Mouse (Mus musculus) MEL (cell line): Measurements from ENCODE around the gene Eps15.

ENCODE experiments used
- GABPA ChIP-seq: IDR thresholded peaks from 2 replicates; pipeline ENCODE4 v1.6.1; 2012; ENCODE audit warnings: low read depth, mild to moderate bottlenecking, inconsistent platforms, low read length, improper control_type of control experiment, moderate library complexity
- MAX ChIP-seq: IDR thresholded peaks from 2 replicates; pipeline ENCODE4 v1.6.1; 2011; ENCODE audit warnings: low read length, improper control_type of control experiment
- MEF2A ChIP-seq: IDR thresholded peaks from 2 replicates; pipeline ENCODE4 v1.6.1; 2014; ENCODE audit warnings: low read depth, mild to moderate bottlenecking, inconsistent platforms, low read length, improper control_type of control experiment; ENCODE audit not compliant: poor library complexity, insufficient replicate concordance, severe bottlenecking; ENCODE audit errors: extremely low read depth
- MYB ChIP-seq: IDR thresholded peaks from 2 replicates; pipeline ENCODE4 v1.6.1; 2011; ENCODE audit warnings: mild to moderate bottlenecking, low read depth, low read length, improper control_type of control experiment
- POLR2A ChIP-seq, 2 experiments: IDR thresholded peaks; 2 replicates each; pipeline ENCODE4 v1.6.1; 2011 to 2012; ENCODE audit warnings: low read length in 2 of 2, mild to moderate bottlenecking in 2 of 2, control low read depth in 1 of 2, improper control_type of control experiment in 1 of 2, low read depth in 1 of 2, moderate library complexity in 1 of 2; ENCODE audit not compliant: control insufficient read depth in 1 of 2, insufficient read depth in 1 of 2, poor library complexity in 1 of 2
- POLR2AphosphoS2 ChIP-seq: IDR thresholded peaks from 2 replicates; pipeline ENCODE4 v1.6.1; 2011; ENCODE audit warnings: low read length, improper control_type of control experiment
- POLR2AphosphoS5 ChIP-seq: IDR thresholded peaks from 2 replicates; pipeline ENCODE4 v1.6.1; 2012; ENCODE audit warnings: low read depth, borderline replicate concordance, mild to moderate bottlenecking, inconsistent platforms, low read length, moderate library complexity, mixed read lengths
- UBTF ChIP-seq: IDR thresholded peaks from 2 replicates; pipeline ENCODE4 v1.6.1; 2012; ENCODE audit warnings: low read depth, mild to moderate bottlenecking, inconsistent platforms, low read length, improper control_type of control experiment, moderate library complexity, borderline replicate concordance; ENCODE audit not compliant: insufficient read depth
- USF1 ChIP-seq: IDR thresholded peaks from 2 replicates; pipeline ENCODE4 v1.6.1; 2014; ENCODE audit warnings: low read depth, mild to moderate bottlenecking, inconsistent platforms, low read length, improper control_type of control experiment, moderate library complexity

- TF ChIP-seq POLR2A (IDR thresholded peaks at IDR 0.05; ENCODE audit: control insufficient read depth in 1 of 2, insufficient read depth in 1 of 2, low read depth in 1 of 2, low read length in 2 of 2, poor library complexity in 1 of 2), result no peak
- TF ChIP-seq USF1, result no peak
- TF ChIP-seq GABPA, result no peak
- no peak for TF ChIP-seq UBTF
- no peak for TF ChIP-seq MEF2A
- no peak for TF ChIP-seq MAX
- no peak for TF ChIP-seq MYB
- no peak for TF ChIP-seq POLR2AphosphoS2
- no peak for TF ChIP-seq POLR2AphosphoS5
Measured at GRCm38 (mm10) chr4:109255321-109255720, 24.7 kb upstream of the Eps15 start.
